Comparison of ENCODE assay signal across 27 mouse cellular contexts in genomic region chr19:36625906-36626305, GRCm38 (mm10).
"Had no signal": no experiment of that assay in that cellular context is flagged by ENCODE, and none has a peak within 500 bp of the region (broad histone marks: within the 10 kb centered on the region; RNA-seq: fewer than 3 reads in every experiment).

No protein-coding gene starts in this region.

- ATAC-seq: hindbrain, postnatal 0 days; intestine, embryonic 16.5 days; liver, embryonic 12.5 days had no signal

- H3K4me2 ChIP-seq: heart, embryonic 11.5 days; heart, embryonic 13.5 days; heart, embryonic 15.5 days; hindbrain, embryonic 12.5 days; hindbrain, embryonic 15.5 days; kidney, embryonic 15.5 days; limb, embryonic 13.5 days; limb, embryonic 15.5 days; liver, embryonic 12.5 days had no signal

- H3K9ac ChIP-seq: heart, embryonic 13.5 days; heart, embryonic 15.5 days; hindbrain, embryonic 12.5 days; hindbrain, embryonic 15.5 days; kidney, embryonic 15.5 days; limb, embryonic 13.5 days; limb, embryonic 15.5 days; liver, embryonic 12.5 days; liver, embryonic 14.5 days had no signal

- DNase-seq: gastrocnemius, postnatal 14 days; gastrocnemius, postnatal 36 days; heart, adult 11 months; heart, adult 2 months; heart, postnatal 14 days; heart, postnatal 36 days; kidney, adult 11 months; kidney, adult 2 months; kidney, adult 9 months; kidney, postnatal 14 days; kidney, postnatal 36 days; layer of hippocampus, adult 9-11 months; layer of hippocampus, postnatal 36 days; left cerebral cortex, postnatal 4 days had no signal

- H3K27ac ChIP-seq: heart, adult 2 months; heart, embryonic 13.5 days; heart, embryonic 15.5 days; hindbrain, embryonic 12.5 days; hindbrain, embryonic 15.5 days; hindbrain, postnatal 0 days; kidney, embryonic 15.5 days; kidney, postnatal 0 days; limb, embryonic 13.5 days; limb, embryonic 15.5 days; liver, embryonic 12.5 days; liver, embryonic 14.5 days had no signal

- H3K4me1 ChIP-seq: heart, embryonic 13.5 days; heart, embryonic 15.5 days; hindbrain, embryonic 12.5 days; hindbrain, embryonic 15.5 days; limb, embryonic 13.5 days; limb, embryonic 15.5 days had no signal

- H3K27me3 ChIP-seq: heart, embryonic 13.5 days; heart, embryonic 15.5 days; hindbrain, embryonic 12.5 days; hindbrain, embryonic 15.5 days; kidney, embryonic 15.5 days; limb, embryonic 13.5 days; limb, embryonic 15.5 days; liver, embryonic 12.5 days had no signal

- H3K36me3 ChIP-seq: heart, embryonic 13.5 days; heart, embryonic 15.5 days; hindbrain, embryonic 12.5 days; hindbrain, embryonic 15.5 days; kidney, embryonic 15.5 days; limb, embryonic 13.5 days; limb, embryonic 15.5 days; liver, embryonic 12.5 days had no signal

- H3K9me3 ChIP-seq: heart, embryonic 13.5 days; heart, embryonic 15.5 days; hindbrain, embryonic 12.5 days; hindbrain, embryonic 15.5 days; kidney, embryonic 15.5 days; limb, embryonic 13.5 days; limb, embryonic 15.5 days; liver, embryonic 12.5 days had no signal

- H3K4me3 ChIP-seq: heart, adult 2 months; heart, embryonic 13.5 days; heart, embryonic 15.5 days; hindbrain, embryonic 12.5 days; hindbrain, embryonic 15.5 days; kidney, embryonic 15.5 days; limb, embryonic 13.5 days; limb, embryonic 15.5 days; liver, embryonic 12.5 days had no signal
